Mouse (Mus musculus) lung, adult 2 months (tissue): ENCODE results near the gene Gramd4. TPM values are rescaled to one million over a fixed set of nuclear protein-coding genes. Genes with fewer than 3 reads are reported as not detected.
"Not testable (repeated sequence)": the region's sequence is repeated elsewhere in the genome, so short reads cannot be mapped to it uniquely, and the experiment has no call there.

Experiments
- DNase-seq: peaks from one replicate; pipeline ENCODE4 v3.0.0; 2022
- H3K4me1 ChIP-seq: fragments of 200-500 bp; 2 replicates; pipeline ENCODE4 v1.6.1; 2011; ENCODE audit warnings: low read length; ENCODE audit not compliant: control insufficient read depth, insufficient read depth
- H3K4me3 ChIP-seq: fragments of 200-500 bp; replicated peaks from 2 replicates; pipeline ENCODE3; 2011; ENCODE audit warnings: low read depth, mild to moderate bottlenecking, control low read depth, low read length; ENCODE audit errors: extremely low read depth
- CTCF ChIP-seq: fragments of 200-500 bp; IDR thresholded peaks from 2 replicates; pipeline ENCODE4 v1.5.1; 2011; ENCODE audit warnings: mild to moderate bottlenecking, low read length, control low read depth; ENCODE audit not compliant: insufficient read depth
- POLR2A ChIP-seq: fragments of 200-500 bp; IDR thresholded peaks from 2 replicates; pipeline ENCODE4 v1.6.1; 2011; ENCODE audit warnings: low read depth, mild to moderate bottlenecking, control low read depth, low read length, borderline replicate concordance; ENCODE audit errors: extremely low read depth
- WGBS: fragments of 180-500 bp; shearing (Covaris S2); methylation state at CpG from one replicate; pipeline ENCODE4 v1.1.7; 2018; 5-methylcytosine and 5-hydroxymethylcytosine counted together
- polyA plus RNA-seq: library from polyadenylated mRNA; depleted of rRNA; stranded (reverse); fragments of >200 nt; gene quantifications from 2 replicates; pipeline ENCODE4 v1.2.3, GENCODE M21; 2012

The Gramd4 gene
- polyA plus RNA-seq, 1 experiment: 24.4 TPM

DNA sequence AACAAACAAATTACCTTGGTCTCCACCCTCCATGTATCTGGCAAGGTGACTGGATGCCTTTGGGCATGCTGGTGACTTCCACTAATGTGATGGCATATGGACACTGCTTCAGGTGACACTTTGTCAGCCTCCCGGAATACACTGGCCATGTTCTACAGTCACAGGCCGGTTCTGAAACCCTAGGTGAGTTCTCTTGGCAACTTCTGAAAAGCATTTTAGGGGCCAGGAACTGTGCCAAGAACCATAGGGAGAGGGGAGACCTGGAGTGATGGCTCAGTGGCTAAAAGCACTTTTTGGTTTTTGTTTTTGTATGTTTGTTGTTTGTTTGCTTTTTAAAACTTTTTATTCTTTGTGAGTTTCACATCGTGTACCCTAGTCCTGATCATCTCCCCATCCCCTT lies 8.0 kb upstream of the Gramd4 start:
- H3K4me1 ChIP-seq: no peaks in the 10 kb centered on the region
- no peak for DNase-seq
- H3K4me3 ChIP-seq: no peak overlapping the region
- 83% methylated on average over 3 of the region's 3 CpGs for WGBS
- no peak for TF ChIP-seq CTCF
- no peak for TF ChIP-seq POLR2A

DNA sequence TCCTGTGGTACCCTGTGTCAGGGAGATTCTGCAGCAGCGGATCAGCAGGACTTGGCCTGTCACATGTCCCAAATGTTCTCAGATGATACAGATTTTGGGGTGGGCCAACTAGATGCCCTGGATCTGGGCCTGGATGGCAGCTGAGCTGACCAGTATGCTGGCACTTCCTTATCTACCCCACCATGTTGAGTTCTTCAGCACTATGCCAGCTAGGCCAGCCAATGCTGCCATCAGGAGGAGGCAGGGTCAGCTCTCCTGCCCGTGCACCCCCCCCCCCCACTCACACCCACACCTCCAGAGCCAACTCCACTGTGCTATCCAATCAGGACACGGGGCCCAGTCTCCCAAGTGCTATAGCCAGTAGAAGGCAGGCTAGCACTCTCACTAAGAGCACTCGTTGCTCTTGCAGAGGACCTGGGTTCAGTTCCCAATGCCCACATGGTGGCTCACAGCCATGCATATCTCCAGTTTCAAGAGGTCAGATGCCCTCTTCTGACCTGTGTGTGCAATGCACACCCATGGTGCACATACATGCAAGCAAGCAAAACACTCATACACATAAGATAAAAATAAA lies 7.2 kb upstream of the Gramd4 start:
- Histone ChIP-seq H3K4me3 (no peak overlapping the region), H3K4me1 (no peaks in the 10 kb centered on the region)
- 64% methylated on average over 4 of the region's 4 CpGs for WGBS
- DNase-seq: no peak
- TF ChIP-seq CTCF (no peak), POLR2A (no peak)

DNA sequence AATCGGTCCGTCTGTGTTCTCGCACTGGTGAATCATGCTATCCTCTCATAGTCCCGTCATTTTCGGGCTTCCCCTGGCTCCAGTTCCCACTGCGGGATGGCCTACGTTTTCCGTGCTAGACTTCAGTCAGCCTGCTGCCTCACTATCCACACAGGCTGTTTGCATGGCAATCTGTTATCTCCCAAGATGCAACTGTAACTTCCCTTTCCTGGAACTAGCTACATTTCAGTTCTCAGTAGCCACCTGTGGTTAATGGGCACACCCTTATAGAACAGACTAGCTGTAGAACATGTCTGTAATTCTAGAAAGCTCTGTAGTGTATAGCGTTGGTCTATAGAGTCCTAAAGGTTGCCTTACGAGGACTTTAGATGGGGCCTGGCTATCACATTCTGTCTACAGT lies 6.3 kb upstream of the Gramd4 start:
- TF ChIP-seq POLR2A (no peak), CTCF (no peak)
- Histone ChIP-seq H3K4me3 (no peak overlapping the region), H3K4me1 (no peaks in the 10 kb centered on the region)
- WGBS: 66% methylated on average over 10 of the region's 10 CpGs
- no peak for DNase-seq

DNA sequence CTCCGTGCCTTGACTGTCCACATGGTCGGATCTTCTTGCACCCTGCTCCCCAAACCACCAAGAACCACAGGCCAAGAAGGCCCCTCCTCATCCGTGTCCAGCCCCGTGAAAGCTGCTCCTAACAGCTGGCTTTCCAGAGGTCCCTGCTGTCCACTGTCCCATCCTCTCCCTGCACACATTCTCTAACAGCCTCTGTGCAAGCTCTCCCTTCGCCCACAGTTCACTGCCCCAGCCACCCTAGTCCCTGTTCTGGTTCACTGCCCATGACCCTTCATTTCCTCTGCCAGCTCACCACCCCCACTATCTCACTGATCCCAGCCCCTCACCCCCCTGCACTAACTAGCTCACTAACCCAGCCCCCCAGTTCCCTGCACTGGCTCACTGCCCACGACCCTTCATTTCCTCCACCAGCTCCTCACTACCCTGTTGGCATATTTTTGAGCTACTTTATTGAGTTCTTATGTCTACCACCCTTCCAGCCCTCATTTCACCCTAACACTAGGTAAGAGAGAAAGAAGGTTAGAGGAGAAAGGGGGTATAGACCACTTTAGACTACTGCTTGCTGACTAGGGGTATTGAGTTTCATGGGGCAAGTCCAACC lies 5.5 kb upstream of the Gramd4 start:
- 61% methylated on average over 6 of the region's 6 CpGs for WGBS
- Histone ChIP-seq H3K4me3 (no peak overlapping the region), H3K4me1 (no peaks in the 10 kb centered on the region)
- no peak for TF ChIP-seq POLR2A
- no peak for TF ChIP-seq CTCF
- DNase-seq: no peak

DNA sequence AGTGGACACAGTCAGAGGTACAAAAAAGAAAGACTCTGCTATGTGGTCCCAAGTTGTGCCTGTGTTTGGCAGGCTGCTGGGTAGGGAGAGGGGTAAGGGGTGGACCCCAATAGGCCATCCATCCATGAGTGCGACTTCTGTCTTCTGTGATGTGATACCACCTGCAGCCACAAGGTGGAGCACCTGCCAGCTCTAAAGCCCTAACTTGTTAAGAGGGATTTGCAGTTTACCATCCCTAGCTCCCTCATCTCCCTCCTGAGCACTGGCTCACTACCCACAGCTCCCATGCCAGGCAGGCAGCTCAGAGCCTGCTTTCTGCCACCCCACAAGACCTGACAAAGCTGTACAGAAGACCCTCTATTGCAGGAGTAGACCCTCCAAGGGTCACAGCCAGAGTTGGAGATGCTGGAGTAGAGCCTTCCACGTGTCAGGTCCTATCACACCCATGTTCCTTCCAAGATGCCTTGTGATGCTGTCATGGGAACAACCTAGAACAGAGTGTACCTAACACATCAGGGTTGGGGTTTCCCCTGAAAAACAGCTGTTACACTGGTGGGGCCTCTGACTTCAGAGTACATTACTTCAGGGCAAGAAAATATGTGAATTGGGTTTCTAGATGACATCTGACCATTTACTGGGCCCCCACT lies 3.5 kb upstream of the Gramd4 start:
- TF ChIP-seq CTCF (peak; percentile 95), POLR2A (no peak)
- DNase-seq: peak; percentile 83
- Histone ChIP-seq H3K4me1 (peaks cover 3% of the 10 kb centered on the region; the same call in 1 of the 2 replicates), H3K4me3 (no peak overlapping the region)
- 42% methylated on average over 2 of the region's 2 CpGs for WGBS

DNA sequence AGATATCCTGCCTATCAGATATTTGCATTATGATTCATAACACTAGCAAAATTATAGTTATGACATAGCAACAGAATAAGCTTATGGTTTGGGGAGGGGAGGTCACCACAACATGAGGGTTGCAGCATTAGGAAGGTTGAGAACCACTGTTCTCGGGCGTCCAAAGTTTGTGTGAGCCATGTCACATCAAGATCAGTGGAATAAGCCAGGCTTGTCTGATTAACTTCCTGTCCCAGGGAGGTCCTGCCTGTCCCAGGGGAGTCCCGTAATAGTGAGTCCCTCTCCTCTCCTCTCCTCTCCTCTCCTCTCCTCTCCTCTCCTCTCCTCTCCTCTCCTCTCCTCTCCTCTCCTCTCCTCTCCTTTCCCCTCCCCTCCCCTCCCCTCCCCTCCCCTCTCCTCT lies 2.6 kb upstream of the Gramd4 start:
- 83% methylated on average over 3 of the region's 3 CpGs for WGBS
- not testable (repeated sequence) for DNase-seq, H3K4me3 ChIP-seq, H3K4me1 ChIP-seq

DNA sequence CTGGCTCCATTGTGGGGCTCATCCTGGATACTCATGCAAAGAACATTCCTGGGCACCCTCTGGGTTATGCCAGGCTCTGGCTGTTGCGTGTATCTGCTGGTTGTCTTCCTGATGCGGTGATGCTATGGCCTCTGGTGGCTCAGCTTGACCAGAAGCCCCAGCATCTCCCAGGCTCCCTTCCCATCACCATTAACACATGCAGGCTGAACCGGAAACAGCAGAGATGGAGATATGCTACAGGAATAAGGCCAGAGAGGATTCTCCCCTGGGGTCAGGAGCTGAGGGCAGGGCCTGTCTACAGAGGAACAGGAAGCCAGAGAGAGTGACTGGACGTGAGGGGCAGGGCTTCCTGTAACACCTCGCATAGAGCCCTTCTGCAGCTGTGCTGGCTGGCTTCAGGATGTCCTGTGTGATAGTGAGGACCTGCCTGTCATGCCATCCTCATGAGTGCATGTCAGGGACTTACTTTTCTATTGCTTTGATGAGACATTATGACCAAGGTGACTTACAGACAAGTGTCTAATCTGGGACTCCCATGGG lies 1.2 kb upstream of the Gramd4 start:
- WGBS: 49% methylated on average over 5 of the region's 5 CpGs
- TF ChIP-seq CTCF (no peak), POLR2A (no peak)
- no peak for DNase-seq
- H3K4me3 ChIP-seq: no peak overlapping the region
- H3K4me1 ChIP-seq: peaks cover 3% of the 10 kb centered on the region; the same call in 1 of the 2 replicates

DNA sequence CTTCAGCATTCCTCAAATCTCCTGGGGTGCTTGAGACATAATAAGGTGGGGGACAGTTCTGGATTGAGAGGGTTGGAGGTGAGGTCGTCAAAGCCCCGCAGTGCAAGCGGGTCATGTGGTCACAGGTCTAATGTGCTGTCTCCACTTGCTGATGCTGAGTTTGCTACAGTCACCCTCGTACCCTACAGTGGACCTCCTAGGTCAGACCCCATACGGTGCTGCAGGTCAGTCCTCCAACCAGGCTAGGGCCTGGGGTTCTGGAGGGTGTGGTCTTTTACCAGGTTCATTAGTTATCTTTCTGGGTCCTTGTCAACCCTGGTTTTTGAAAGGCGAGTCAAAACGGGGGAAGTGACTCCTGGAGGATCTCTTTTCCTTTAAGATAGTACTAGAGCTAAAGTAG lies 413 bp downstream of the Gramd4 start:
- WGBS: 32% methylated on average over 7 of the region's 7 CpGs
- TF ChIP-seq CTCF (no peak), POLR2A (no peak)
- no peak for DNase-seq
- Histone ChIP-seq H3K4me3 (peak overlapping the region; percentile 56), H3K4me1 (peaks cover 3% of the 10 kb centered on the region; the same call in 1 of the 2 replicates)

DNA sequence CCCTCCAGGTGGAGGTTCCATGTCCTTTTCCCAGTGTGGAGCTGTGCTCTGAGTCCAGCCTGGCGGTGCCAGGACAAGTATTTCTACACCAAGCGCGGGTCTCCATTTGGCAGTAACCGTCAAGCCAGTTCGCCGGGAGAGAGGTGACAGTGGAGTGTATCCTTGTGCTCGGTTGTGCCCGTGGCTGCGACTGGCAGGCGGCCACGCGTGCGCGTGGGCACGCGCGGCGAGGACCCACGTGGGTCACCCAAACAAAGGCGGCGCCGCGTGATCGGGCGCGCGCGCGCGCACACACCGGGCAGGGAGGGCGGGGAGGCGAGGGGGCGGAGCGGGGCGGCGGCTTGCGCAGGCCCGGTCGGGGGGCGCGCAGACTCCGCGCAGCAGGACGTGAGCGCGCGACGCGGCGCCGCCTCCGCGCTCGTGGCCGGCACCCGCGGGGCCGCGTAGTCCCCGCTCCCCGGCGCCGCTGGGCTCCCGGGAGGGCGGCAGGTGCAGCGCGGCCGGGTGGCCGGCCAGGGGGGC lies 960 bp downstream of the Gramd4 start:
- DNase-seq: peak; percentile 80
- under 1% methylated on average over 62 of the region's 70 CpGs for WGBS
- peaks cover 3% of the 10 kb centered on the region; the same call in 1 of the 2 replicates for H3K4me1 ChIP-seq
- peak overlapping the region; percentile 88 for H3K4me3 ChIP-seq
- TF ChIP-seq CTCF (no peak), POLR2A (no peak; the same call in 1 of the 2 replicates)
